Mouse (Mus musculus): ENCODE data around the gene Igf2bp1.

DNA sequence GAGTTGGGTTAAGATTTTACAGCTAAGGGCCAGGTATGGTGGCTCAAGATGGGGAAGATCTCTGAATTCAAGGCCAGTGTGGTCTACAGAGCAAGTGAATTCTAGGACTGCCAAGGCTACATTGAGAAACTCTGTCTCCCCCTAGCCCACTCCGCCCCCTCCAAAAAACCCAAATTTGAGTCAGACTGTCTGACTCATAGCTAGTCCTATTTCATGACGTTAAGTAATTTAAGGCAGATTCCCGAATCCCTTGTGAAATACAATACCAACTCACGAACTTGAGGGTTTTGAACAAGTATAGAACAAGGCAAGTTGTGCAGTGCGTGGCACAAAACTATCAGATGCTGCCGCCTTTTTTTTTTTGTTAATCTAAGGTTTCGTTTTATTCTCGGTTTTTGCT lies 28.4 kb upstream of the Igf2bp1 start:
- TF ChIP-seq MAFK (IDR thresholded peaks at IDR 0.05; ENCODE audit: insufficient read depth, low read depth, low read length), result no peak
- TF ChIP-seq HCFC1 (IDR thresholded peaks at IDR 0.05; ENCODE audit: borderline replicate concordance, insufficient read depth, low read length), result no peak
- TF ChIP-seq ZC3H11A (IDR thresholded peaks at IDR 0.05; ENCODE audit: borderline replicate concordance, low read depth, low read length), result no peak
- no peak for TF ChIP-seq CHD2 (IDR thresholded peaks at IDR 0.05; ENCODE audit: low read depth, low read length)
- TF ChIP-seq ZNF384 (IDR thresholded peaks at IDR 0.05; ENCODE audit: low read depth, low read length), result no peak

Data from ES-E14 (cell line).